Mouse (Mus musculus) Patski (cell line): ENCODE data around the gene Gphn. TPM values are rescaled to one million over a fixed set of nuclear protein-coding genes. Genes with fewer than 3 reads are reported as not detected.

Experiments
- ATAC-seq: fragments of 100-300 bp; one replicate; pipeline ENCODE4 v1.8.0; 2021
- CTCF ChIA-PET: fragments of 350-600 bp; sonication (Branson Sonifier 250); formaldehyde crosslinking; loops from one replicate; lab custom pipeline; 2022; ENCODE audit warnings: inconsistent platforms; lab: Charles Lee
- POLR2A ChIA-PET: fragments of 350-600 bp; sonication (Branson Sonifier 250); formaldehyde crosslinking; loops from one replicate; lab custom pipeline; 2022; ENCODE audit warnings: antibody characterized with exemption, inconsistent platforms; lab: Charles Lee
- DNase-seq: peaks from one replicate; pipeline ENCODE4 v3.0.0-alpha.2; 2011; ENCODE audit warnings: low read depth, low spot score
- H3K27me3 ChIP-seq: fragments of 371-371 bp; one replicate; pipeline ENCODE4 v1.5.1; 2021
- CTCF ChIP-seq: fragments of 100-300 bp; IDR thresholded peaks from one replicate; pipeline ENCODE4 v1.5.1; 2021
- in situ Hi-C: fragments of 300-500 bp; cut with MboI; formaldehyde crosslinking; loops from 3 replicates; pipeline ENCODE4 v1.11.1; 2018; ENCODE audit warnings: low pct_unique_long_range_greater_than_20kb, mixed read lengths
- polyA plus RNA-seq: library from polyadenylated mRNA; unstranded; gene quantifications from one replicate; pipeline ENCODE4 v1.2.3, GENCODE M21; 2021

Gphn gene
- polyA plus RNA-seq = 20.9 TPM

- CTCF ChIA-PET = no interaction called here
- POLR2A ChIA-PET = no interaction called here
- peak; percentile 57 for DNase-seq
- in situ Hi-C loops = no loop called here
- TF ChIP-seq CTCF = no peak
- peak; percentile 92 for ATAC-seq
- H3K27me3 ChIP-seq = no peaks in the 10 kb centered on the region
Observed at GRCm38 (mm10) chr12:78225707-78226518, at the start of gene Gphn. Gene Gphn, plus strand, starts transcription at chr12:78226379.

- ATAC-seq (no peak), DNase-seq (no peak)
- CTCF ChIA-PET = no interaction called here
- H3K27me3 ChIP-seq = peaks cover 22% of the 10 kb centered on the region
- in situ Hi-C loops = no loop called here
- POLR2A ChIA-PET = no interaction called here
- no peak for TF ChIP-seq CTCF
Observed at GRCm38 (mm10) chr12:78181452-78181851, 44.7 kb upstream of the Gphn start.

- POLR2A ChIA-PET = no interaction called here
Observed at GRCm38 (mm10) chr12:78193942-78194341, 32.2 kb upstream of the Gphn start, which contains the start of gene Gm6657. Gene Gm6657, plus strand, starts transcription at chr12:78194242.

GRCm38 (mm10) chr12:78195368-78195767, 30.8 kb upstream of the Gphn start:
- in situ Hi-C loops = no loop called here
- CTCF ChIA-PET = no interaction called here

More at GRCm38 (mm10) chr12:78193942-78194341, 32.2 kb upstream of the Gphn start, which contains the start of gene Gm6657:
- in situ Hi-C loops = no loop called here
- no peak for TF ChIP-seq CTCF
- ATAC-seq = no peak
- no peak for DNase-seq
- CTCF ChIA-PET = no interaction called here
- H3K27me3 ChIP-seq = no peaks in the 10 kb centered on the region

GRCm38 (mm10) chr12:78203646-78204045, 22.5 kb upstream of the Gphn start:
- H3K27me3 ChIP-seq = peaks cover 10% of the 10 kb centered on the region
- ChIA-PET CTCF (no interaction called here), POLR2A (interaction anchor here (0.6 kb wide), 1 partner anchor 405 kb away, joined by 3 read pairs; no protein-coding TSS in a partner anchor)
- in situ Hi-C loops = loop anchor here (25.0 kb wide), 2 partner anchors 634 to 909 kb away; no protein-coding TSS in a partner anchor
- ATAC-seq (no peak), DNase-seq (no peak)
- no peak for TF ChIP-seq CTCF

More at GRCm38 (mm10) chr12:78195368-78195767, 30.8 kb upstream of the Gphn start:
- no peak for ATAC-seq
- H3K27me3 ChIP-seq = no peaks in the 10 kb centered on the region
- no peak for DNase-seq
- TF ChIP-seq CTCF = no peak
- POLR2A ChIA-PET = interaction anchor here (0.5 kb wide), 1 partner anchor 1349 kb away, joined by 4 read pairs; no protein-coding TSS in a partner anchor

GRCm38 (mm10) chr12:78205915-78206570, 20.1 kb upstream of the Gphn start:
- no peak for DNase-seq
- peak; percentile 76 for TF ChIP-seq CTCF
- peak; percentile 65 for ATAC-seq
- H3K27me3 ChIP-seq = peaks cover 7% of the 10 kb centered on the region
- POLR2A ChIA-PET = no interaction called here
- in situ Hi-C loops = loop anchor here (25.0 kb wide), 2 partner anchors 631 to 906 kb away; no protein-coding TSS in a partner anchor
- CTCF ChIA-PET = interaction anchor here (1.1 to 1.4 kb wide), 2 partner anchors 9 to 72 kb away, joined by 3 read pairs; no protein-coding TSS in a partner anchor

- H3K27me3 ChIP-seq = peaks cover 3% of the 10 kb centered on the region
- in situ Hi-C loops = loop anchor here (25.0 kb wide), 2 partner anchors 631 to 906 kb away; no protein-coding TSS in a partner anchor
- ChIA-PET CTCF (interaction anchor here (1.1 to 1.4 kb wide), 2 partner anchors 9 to 71 kb away, joined by 3 read pairs; no protein-coding TSS in a partner anchor), POLR2A (no interaction called here)
- no peak for ATAC-seq
- DNase-seq = no peak
- no peak for TF ChIP-seq CTCF
Observed at GRCm38 (mm10) chr12:78206571-78206960, 19.6 kb upstream of the Gphn start.

- ChIA-PET CTCF (no interaction called here), POLR2A (interaction anchor here (1.1 kb wide), 1 partner anchor 8 kb away, joined by 3 read pairs; no protein-coding TSS in a partner anchor)
- TF ChIP-seq CTCF = no peak
- in situ Hi-C loops = loop anchor here (25.0 kb wide), 2 partner anchors 627 to 902 kb away; no protein-coding TSS in a partner anchor
- DNase-seq (no peak), ATAC-seq (no peak)
- no peaks in the 10 kb centered on the region for H3K27me3 ChIP-seq
Observed at GRCm38 (mm10) chr12:78209856-78210255, 16.3 kb upstream of the Gphn start.

- ATAC-seq = no peak
- TF ChIP-seq CTCF = no peak
- POLR2A ChIA-PET = no interaction called here
- in situ Hi-C loops = loop anchor here (25.0 kb wide), 2 partner anchors 622 to 897 kb away; no protein-coding TSS in a partner anchor
- no peak for DNase-seq
- no peaks in the 10 kb centered on the region for H3K27me3 ChIP-seq
- CTCF ChIA-PET = no interaction called here
Observed at GRCm38 (mm10) chr12:78215490-78215889, 10.7 kb upstream of the Gphn start.

- no peak for TF ChIP-seq CTCF
- no peaks in the 10 kb centered on the region for H3K27me3 ChIP-seq
- DNase-seq (no peak), ATAC-seq (no peak)
- POLR2A ChIA-PET = no interaction called here
- CTCF ChIA-PET = no interaction called here
- in situ Hi-C loops = loop anchor here (25.0 kb wide), 2 partner anchors 618 to 893 kb away; no protein-coding TSS in a partner anchor
Observed at GRCm38 (mm10) chr12:78219191-78219825, 6.9 kb upstream of the Gphn start.
